Mouse (Mus musculus) heart, postnatal 14 days (tissue): ENCODE measurements around the gene Zfp160. TPM values are rescaled to one million over a fixed set of nuclear protein-coding genes. Genes with fewer than 3 reads are reported as not detected.
"Not testable (repeated sequence)": the region's sequence is repeated elsewhere in the genome, so short reads cannot be mapped to it uniquely, and the experiment has no call there.

Experiments used
- DNase-seq, 2 experiments: peaks; one replicate each; pipeline ENCODE4 v3.0.0; 2021 to 2022
- intact Hi-C: fragments of 180-260 bp; cut with DNase I; formaldehyde crosslinking; loops from one replicate; pipeline ENCODE4 v1.15.1; 2025
- long read RNA-seq, 2 experiments: library from polyadenylated mRNA; stranded (forward); transcript quantifications; one replicate each; pipeline ENCODE4 v2.0.0; 2021
- total RNA-seq, 2 experiments: library from RNA; stranded (reverse); gene quantifications; 2 replicates each; pipeline ENCODE4 v1.2.3; 2021

The Zfp160 gene
- total RNA-seq = 10 to 100 TPM; 12.8 to 14.5 TPM
- long read RNA-seq, experiment 1, partial matches to known transcripts = 0 of 3 reads
- long read RNA-seq, experiment 1, other reads (novel, unspliced or antisense) = 3 of 3 reads
- long read RNA-seq, experiment 2, partial matches to known transcripts = 0 of 11 reads
- long read RNA-seq, experiment 2, other reads (novel, unspliced or antisense) = 3 of 11 reads

- DNase-seq = peak; percentile 77 to 86
- intact Hi-C loops = loop anchor here (2.0 kb wide), 1 partner anchor 64 kb away; the partner anchor contains the start of gene Ppp2r1a
Observed at GRCm38 (mm10) chr17:21008382-21009331, at the start of gene Zfp160. TSS of gene Zfp160 (plus strand) at chr17:21008903.

GRCm38 (mm10) chr17:20960386-20960785 lies 48.3 kb upstream of the Zfp160 start:
- no peak for DNase-seq
- intact Hi-C loops = no loop called here

GRCm38 (mm10) chr17:20965421-20965820 lies 43.3 kb upstream of the Zfp160 start:
- peak; percentile 27 to 30 for DNase-seq
- intact Hi-C loops = no loop called here

- DNase-seq = no peak
- intact Hi-C loops = no loop called here
Observed at GRCm38 (mm10) chr17:20966681-20967080, 42.0 kb upstream of the Zfp160 start.

- no peak for DNase-seq
- intact Hi-C loops = no loop called here
Observed at GRCm38 (mm10) chr17:20993716-20994115, 15.0 kb upstream of the Zfp160 start.

GRCm38 (mm10) chr17:20996364-20996763 lies 12.3 kb upstream of the Zfp160 start, which contains the start of gene Vmn1r233:
TSS of gene Vmn1r233 (minus strand) at chr17:20996464.
- intact Hi-C loops = no loop called here
- no peak for DNase-seq

GRCm38 (mm10) chr17:21009726-21010125 lies 1.0 kb downstream of the Zfp160 start:
- intact Hi-C loops = loop anchor here (2.0 kb wide), 1 partner anchor 65 kb away; the partner anchor contains the start of gene Ppp2r1a
- DNase-seq = no peak

GRCm38 (mm10) chr17:21018410-21019080 lies 9.8 kb downstream of the Zfp160 start:
- intact Hi-C loops = no loop called here

GRCm38 (mm10) chr17:21048020-21048419 lies 39.3 kb downstream of the Zfp160 start:
- intact Hi-C loops = not testable (repeated sequence)

More at GRCm38 (mm10) chr17:21018410-21019080, 9.8 kb downstream of the Zfp160 start:
- no peak for DNase-seq

GRCm38 (mm10) chr17:21050901-21051300 lies 42.2 kb downstream of the Zfp160 start:
- no peak for DNase-seq
- intact Hi-C loops = no loop called here

More at GRCm38 (mm10) chr17:21048020-21048419, 39.3 kb downstream of the Zfp160 start:
- not testable (repeated sequence) for DNase-seq

GRCm38 (mm10) chr17:21051341-21051740 lies 42.6 kb downstream of the Zfp160 start:
- DNase-seq, intact Hi-C loops: not testable (repeated sequence)

- DNase-seq = peak in 1 of 2 experiments; percentile 53
- intact Hi-C loops = not testable (repeated sequence)
Observed at GRCm38 (mm10) chr17:21051919-21052318, 43.2 kb downstream of the Zfp160 start.

GRCm38 (mm10) chr17:21053267-21053666 lies 44.6 kb downstream of the Zfp160 start:
- intact Hi-C loops = no loop called here
- DNase-seq = peak in 1 of 2 experiments; percentile 26

GRCm38 (mm10) chr17:21055111-21055510 lies 46.4 kb downstream of the Zfp160 start:
- intact Hi-C loops, DNase-seq: not testable (repeated sequence)

- intact Hi-C loops = no loop called here
- no peak for DNase-seq
Observed at GRCm38 (mm10) chr17:21065501-21065900, 56.8 kb downstream of the Zfp160 start.

GRCm38 (mm10) chr17:21067036-21067435 lies 58.3 kb downstream of the Zfp160 start:
- DNase-seq = no peak
- intact Hi-C loops = no loop called here

GRCm38 (mm10) chr17:21069443-21069842 lies 60.7 kb downstream of the Zfp160 start:
- DNase-seq, intact Hi-C loops: not testable (repeated sequence)

- intact Hi-C loops, DNase-seq: not testable (repeated sequence)
Observed at GRCm38 (mm10) chr17:21070971-21071370, 62.3 kb downstream of the Zfp160 start.
